Mouse (Mus musculus) left cerebral cortex, postnatal 10 days (tissue): Measurements from ENCODE around the gene Pip. TPM values are rescaled to one million over a fixed set of nuclear protein-coding genes. Genes with fewer than 3 reads are reported as not detected.

Experiments used
- DNase-seq, 2 experiments: peaks; one replicate each; pipeline ENCODE4 v3.0.0; 2021 to 2022; ENCODE audit warnings: low spot score in 2 of 2, mixed read lengths in 1 of 2; ENCODE audit errors: extremely low spot score in 1 of 2
- intact Hi-C: fragments of 180-260 bp; cut with DNase I; formaldehyde crosslinking; loops from one replicate; pipeline ENCODE4 v1.15.1; 2025
- total RNA-seq, 2 experiments: library from RNA; stranded (reverse); gene quantifications; 2 replicates each; pipeline ENCODE4 v1.2.3; 2021

Pip gene
- total RNA-seq = not detected

DNA sequence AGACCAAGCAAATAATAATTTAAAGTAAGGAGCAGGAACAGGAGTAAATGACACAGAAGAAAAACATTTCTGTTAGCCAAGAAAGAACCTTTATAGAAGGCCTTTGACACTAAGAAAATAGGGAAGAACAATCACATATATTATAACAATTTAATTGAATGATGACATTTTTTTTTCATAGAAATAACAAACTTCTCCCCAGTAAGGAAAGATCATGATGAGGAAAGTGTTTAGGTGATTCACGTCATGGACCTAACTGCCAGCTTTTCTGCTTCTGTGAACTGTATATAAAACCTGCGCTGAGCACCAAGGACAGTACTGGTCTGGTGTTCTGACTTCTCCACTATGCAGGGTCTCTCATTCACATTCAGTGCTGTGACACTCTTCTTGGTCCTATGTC is at the start of gene Pip:
TSS of gene Pip (plus strand) at position 301 of the 400 bp plus-strand sequence.
- intact Hi-C loops = no loop called here
- no peak for DNase-seq

DNA sequence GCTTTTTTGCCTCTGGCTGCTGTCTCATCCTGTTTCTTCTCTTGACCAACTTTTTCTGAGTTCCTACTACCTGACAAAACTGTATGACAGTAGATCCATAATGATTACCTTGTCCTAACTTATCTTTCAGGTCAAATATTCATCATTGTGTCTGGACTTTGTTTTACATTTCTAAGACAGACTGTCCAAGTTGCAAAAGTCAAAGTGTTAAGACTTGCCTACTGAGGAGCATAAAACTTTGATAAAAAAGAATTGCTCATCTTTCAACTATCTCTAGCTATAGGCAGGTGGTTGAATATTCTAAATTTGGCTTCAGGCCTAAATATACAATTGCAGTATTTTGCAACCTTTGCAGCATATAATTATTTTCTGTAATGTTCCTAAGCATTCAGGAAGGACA is 23.2 kb upstream of the Pip start:
- intact Hi-C loops = no loop called here

DNA sequence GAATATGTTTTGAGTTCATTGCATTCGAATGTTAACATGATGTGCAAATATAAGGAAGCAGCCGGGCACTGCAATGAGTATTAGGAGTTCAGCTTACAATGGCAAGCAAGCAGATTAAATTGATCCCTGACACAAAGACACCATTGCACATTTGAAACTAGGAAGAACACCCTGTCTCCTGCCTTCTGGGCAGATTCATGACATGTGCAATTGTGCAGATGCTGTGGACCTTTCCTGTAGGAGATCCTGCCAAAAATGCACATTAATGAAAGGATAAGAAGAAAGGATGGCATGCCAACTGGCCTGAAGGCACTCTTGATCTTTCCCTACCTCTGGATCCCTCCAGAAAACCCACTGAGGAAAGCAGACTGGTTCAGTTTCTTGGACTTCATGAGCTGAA is 17.8 kb upstream of the Pip start:
- no peak for DNase-seq
- intact Hi-C loops = no loop called here

More for the DNA sequence above, 23.2 kb upstream of the Pip start:
- DNase-seq = no peak

DNA sequence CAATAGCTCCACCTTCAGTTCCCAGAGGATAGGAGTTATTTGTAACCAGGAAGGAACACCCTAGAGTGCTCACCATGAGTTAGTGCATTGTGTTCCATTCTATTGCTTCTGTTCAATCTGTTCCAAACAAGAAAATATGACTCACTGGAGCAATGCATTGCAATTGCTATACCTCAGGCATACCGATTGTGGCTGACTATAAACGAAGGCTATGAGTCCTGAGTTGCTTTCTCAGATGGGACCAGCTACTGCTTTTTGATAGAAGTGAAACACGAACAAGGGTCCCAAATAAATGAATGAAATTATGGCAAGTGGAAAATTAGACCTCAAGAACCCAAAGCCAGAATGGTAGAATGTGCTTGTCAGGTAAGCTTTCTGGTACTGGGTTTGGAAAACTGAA is 5.4 kb downstream of the Pip start, which contains the start of gene Sval2:
TSS of gene Sval2 (plus strand) at position 301 of the 400 bp plus-strand sequence.
- intact Hi-C loops = no loop called here
- DNase-seq = no peak

DNA sequence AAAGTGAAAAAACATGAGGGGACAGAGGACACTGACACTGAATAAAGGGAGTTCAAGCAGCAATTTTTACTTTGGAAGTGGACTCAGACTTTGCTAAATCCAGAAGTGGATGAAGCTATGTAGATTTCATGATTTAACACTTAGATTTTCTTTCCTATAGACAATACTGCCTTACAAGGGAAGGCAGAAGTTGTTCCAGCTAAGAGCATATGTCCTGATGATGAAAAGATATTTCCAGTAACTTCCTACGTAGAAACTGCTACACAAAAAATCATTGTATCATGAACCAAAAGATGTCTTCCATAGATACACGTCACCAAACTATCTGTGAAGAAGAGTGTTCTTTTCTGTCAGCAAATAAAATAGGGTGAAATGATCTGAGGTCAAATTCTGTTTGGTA is 16.7 kb downstream of the Pip start:
- no peak for DNase-seq
- intact Hi-C loops = no loop called here

Other genes with a start within 250 kb of the Pip start
- gene Ephb6, start 242.1 kb upstream of the Pip start, total RNA-seq = 100 to 1,000 TPM; 131 to 163 TPM
- gene Trpv6, start 211.1 kb upstream of the Pip start, total RNA-seq = 1 to 10 TPM; 1.7 to 2.1 TPM
- not detected for gene Trpv5, start 166.8 kb upstream of the Pip start, total RNA-seq
- not detected for gene Llcfc1, start 163.1 kb upstream of the Pip start, total RNA-seq
- gene Kel, start 143.2 kb upstream of the Pip start, total RNA-seq = not detected
- gene Olfr459, start 72.4 kb upstream of the Pip start, total RNA-seq = not detected
- not detected for gene Sval2, start 5.5 kb downstream of the Pip start, total RNA-seq
- gene Sval1, start 104.1 kb downstream of the Pip start, total RNA-seq = not detected
- gene Sval3, start 120.6 kb downstream of the Pip start, total RNA-seq = not detected
- not detected for gene Sva, start 190.9 kb downstream of the Pip start, total RNA-seq